Mouse (Mus musculus) frontal cortex, postnatal 10 days (tissue): ENCODE results near the gene Abhd2.
"Not testable (repeated sequence)": the region's sequence is repeated elsewhere in the genome, so short reads cannot be mapped to it uniquely, and the experiment has no call there.

Experiments
- DNase-seq, 2 experiments: peaks; one replicate each; pipeline ENCODE4 v3.0.0; 2022; ENCODE audit warnings: low spot score in 2 of 2, mixed read lengths in 1 of 2

The Abhd2 gene

DNA sequence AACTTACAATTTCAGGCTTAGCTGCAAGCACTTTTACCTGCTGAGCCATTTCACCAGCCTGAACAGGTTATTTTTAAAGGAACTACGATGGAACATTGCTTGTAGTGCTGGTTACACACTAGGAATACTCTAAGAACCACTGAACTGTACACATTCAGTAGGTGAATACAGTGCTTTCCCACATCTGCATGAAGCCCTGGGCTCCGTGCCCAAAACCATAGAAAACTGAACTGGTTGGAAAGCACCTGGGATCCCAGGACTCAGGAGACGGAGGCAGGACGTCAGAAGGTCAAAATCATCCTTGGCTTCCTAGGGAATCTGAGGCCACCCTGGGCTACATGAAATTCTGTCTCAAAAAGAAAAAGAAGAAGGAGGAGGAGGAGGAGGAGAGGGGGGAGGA is 6.8 kb upstream of the Abhd2 start:
- DNase-seq, result no peak

DNA sequence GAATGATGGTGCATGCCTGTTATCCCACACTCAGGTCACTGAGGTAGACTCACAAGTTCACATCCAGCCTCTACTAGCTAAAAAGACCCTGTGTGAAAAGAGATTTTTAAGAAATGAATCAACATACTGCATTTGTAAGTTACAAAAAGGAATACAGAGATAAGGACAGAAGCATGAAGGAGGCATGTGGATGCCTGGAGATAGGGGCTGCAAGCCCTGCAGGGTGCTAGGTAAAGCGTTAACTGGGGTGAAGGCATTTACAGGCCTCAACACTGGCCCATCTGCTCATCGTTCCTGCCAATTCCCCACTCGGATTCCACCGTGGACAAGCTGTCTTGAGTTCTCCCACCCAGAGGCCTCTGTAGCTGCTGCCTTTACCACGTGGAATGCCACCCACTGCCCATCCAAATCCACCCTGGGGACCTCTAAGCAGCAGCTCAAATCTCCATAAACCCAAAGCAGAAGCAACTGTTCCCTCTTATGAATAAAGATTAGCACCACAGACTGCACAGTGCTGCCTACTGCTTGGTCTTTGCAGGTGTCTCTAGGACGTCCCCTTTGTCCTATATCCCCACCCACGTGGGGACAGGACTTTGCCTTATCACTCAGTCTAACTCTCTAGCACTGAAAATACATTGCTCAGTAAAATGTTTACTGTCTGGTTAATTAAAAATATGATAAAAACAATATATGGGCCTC is 5.2 kb upstream of the Abhd2 start:
- no peak for DNase-seq

DNA sequence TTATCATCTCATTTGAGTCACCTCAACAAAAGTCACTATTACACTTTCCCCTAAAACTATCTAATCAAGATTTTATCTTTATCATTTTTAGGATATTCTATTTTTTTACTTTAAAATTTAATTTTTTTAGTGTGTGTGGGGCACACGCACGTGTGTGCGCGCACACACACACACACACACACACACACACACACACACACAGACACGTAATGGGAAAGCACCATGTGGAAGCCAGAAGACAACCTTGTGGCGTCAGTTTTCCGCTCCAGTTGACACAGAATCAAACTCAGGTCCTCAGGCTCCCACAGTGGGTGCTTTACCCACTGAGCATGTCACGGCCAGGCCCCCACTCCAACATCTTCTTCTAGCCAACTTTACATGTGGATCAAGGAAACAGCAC is 4.1 kb upstream of the Abhd2 start:
- DNase-seq, result no peak

DNA sequence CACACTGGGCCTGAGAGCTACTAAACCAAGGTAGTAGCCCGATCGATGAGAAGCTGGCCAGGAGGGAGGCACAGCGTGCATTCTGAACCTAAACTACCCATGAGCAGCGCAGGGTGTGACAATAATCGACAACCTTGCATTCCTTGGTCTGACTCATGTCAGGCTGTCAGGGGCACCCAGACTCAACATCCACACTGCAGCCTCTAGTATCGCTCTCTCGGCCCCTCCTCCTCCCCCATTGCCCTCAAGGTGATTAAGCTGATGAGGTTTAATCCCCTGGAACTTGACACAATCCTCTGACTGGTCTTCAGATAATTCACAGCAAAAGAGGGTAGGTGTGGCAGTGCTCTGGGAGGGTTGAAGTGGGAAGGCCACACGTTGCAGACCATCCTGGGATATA is 3.6 kb upstream of the Abhd2 start:
- DNase-seq, result no peak

DNA sequence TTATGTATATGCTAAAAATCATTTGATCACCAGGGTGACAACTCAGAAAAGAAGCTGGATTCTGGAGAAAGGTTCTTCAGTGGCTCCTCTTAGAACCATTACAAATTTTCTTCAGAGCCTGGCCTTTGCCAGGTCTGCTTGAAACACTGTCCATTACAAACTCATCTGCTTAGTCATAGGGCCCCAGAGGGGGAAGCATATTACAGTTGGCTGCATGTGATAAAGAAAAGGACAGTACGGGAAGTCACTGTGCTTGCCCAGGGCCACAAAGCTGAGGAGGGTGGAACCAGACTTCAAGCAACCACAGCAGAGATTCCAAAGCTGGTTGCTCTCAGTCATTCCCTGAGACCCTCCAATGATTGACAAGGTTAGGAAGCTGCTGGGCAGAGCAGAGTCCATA is 3.1 kb upstream of the Abhd2 start:
- no peak for DNase-seq

DNA sequence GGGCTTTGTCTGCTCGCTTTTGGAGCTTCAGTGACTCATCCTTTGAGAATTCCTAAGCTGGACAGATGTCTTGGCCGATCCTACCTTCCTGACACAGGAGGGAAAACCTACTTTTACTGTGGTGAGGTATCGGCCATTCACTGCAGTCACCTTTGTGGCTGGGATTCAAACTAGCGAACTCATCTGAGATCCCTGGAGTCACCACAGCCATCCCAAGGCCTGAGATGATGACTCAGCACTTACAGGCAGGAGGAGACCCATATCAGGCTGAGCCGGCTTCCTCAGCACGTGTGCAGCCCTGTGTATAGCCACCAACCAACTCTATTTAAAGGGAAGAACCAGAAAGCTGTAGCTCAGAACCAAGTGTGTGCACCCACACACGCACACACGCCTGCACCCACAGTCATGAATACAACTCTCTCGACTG is 2.0 kb upstream of the Abhd2 start:
- peak in 1 of 2 experiments; percentile 64 for DNase-seq

DNA sequence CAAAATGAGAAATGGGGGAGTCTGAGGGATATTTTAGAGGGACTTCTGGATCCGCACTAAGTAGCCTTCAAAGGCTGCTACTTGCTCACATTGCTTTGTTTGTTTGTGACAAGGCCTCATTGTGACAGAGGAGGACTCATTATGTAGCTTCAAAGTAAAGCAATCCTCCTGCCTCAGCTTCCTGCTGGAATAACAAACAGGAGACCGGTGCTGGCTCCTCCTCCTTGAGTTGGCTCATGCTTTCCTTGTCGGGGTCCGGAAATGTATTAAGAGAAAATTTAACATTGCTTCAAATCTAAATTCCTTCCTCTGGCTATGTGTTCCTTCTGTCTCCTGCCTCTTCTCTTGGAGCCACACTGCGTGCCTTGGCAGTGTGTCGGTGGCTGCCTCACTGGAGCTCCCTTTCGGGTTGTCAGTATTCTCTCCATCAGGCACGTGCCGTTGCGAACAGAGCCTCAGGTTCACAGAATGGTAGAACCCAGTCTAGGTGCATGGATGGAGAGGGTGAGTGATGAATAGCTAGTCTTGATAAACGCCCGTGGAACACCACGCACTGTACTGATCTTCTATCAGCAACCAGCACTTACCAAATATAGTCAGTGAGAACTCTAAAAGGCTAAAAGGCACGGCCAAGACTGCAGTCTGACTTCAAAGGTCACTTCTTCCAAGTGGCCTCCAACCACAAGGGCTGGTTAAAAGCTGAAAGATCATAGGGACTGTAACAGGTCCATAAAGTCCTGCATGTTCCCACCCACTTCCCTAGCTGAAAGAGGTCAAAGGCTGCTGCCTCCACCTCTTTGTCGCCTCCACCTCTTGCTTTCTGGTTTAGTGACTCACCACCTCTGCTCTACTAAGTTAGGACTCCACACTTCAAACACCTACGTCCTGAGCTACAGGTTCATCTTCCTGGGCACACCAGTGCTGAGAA is 874 bp upstream of the Abhd2 start:
- DNase-seq, result no peak

DNA sequence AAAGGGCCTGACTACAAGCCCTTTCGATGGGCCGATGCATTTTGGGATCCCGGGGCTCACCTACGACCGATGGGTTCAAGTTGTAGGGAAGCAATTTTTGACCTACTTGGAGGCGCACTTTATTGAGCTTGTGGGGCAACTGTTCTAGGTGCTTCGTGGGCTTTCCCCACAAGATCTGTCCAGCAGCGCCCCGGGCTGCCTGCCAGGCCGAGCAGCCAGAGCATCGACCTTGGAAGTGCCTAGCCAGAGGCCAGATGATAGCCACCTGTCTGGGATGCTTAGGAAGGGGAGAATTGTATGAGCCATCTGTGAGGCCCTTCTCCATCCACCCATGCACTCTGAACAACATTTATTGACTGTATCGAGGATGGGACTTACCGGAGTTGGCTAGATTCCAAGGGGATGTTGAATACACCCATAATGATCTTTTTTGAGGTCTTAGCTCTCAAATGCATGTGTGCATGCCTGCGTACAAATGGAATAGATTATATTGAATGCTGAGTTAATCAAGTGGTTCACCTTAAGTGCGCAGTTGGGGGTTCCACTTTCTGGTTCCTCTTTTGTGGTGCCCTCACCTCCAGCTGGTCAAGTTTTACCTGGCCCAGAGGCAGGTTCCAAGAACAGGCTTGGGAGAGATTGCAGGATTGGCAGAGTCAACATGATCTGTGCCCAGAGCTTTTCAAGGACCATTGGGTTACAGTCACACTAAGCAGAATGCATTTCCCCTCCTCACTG is 906 bp downstream of the Abhd2 start:
- peak in 1 of 2 experiments; percentile 43 for DNase-seq

DNA sequence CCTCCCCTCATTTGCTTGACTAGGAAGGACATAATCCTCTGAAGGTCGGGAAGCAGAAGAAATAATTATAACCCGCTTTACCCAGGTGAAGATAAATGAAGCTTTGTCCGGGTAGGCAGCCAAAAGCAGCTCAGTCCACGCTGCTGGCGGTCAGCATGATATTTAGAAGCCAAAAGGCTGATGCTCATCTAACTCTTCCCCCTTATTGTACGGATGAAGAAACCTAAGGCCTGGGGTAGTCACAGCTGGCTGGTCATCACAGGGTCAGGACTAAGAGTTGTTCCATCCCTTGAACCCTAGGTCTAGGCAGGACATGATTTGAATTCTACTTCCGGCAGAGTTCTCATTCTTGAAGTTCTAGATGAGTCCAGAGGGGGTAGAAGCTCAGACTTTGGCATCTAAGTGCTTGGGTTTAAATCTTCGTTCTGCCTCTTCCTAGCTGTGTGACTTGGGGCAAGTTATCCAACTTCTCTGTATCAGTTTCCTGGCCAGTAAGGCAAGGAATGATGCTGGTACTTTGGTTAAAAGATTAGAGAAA is 1.5 kb downstream of the Abhd2 start:
- no peak for DNase-seq

DNA sequence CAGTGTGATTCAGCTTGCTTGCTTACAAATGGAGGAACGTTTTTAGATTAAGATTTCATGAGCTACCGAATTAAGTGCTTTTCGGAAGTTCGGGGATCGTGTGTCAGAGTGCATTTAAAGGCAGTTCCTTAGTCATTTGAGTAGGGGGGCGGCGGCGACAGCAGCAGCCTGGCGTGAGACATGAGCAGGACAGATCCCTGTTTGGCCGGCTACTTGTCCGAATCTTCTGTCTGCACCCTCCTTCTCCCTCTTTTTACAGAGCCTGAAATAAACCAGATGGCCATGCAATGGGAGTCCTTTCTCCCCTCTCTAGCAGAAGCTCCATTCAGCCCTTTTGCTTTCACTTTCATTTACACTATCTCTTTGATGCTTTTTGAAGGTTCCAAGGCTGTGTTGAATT is 2.3 kb downstream of the Abhd2 start:
- no peak for DNase-seq

DNA sequence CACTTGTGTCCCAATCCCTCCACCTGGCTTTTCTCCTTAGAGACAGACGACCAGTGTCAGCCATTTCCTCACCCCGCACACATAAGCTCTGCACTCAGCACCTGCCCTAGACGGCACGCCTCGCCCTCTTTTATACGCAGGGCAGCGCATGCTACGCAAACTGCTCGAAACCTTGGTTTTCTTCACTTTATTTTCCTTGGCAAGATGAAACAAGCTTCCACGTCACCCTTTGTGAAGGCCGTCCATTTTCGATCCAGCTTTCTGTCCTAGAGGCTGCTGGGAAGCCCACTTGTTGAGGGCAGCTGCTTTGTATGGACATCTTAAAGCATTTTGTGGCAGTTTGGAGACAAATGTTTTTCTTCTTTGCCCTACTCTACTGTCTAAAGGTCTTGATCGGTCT is 5.4 kb downstream of the Abhd2 start:
- no peak for DNase-seq

DNA sequence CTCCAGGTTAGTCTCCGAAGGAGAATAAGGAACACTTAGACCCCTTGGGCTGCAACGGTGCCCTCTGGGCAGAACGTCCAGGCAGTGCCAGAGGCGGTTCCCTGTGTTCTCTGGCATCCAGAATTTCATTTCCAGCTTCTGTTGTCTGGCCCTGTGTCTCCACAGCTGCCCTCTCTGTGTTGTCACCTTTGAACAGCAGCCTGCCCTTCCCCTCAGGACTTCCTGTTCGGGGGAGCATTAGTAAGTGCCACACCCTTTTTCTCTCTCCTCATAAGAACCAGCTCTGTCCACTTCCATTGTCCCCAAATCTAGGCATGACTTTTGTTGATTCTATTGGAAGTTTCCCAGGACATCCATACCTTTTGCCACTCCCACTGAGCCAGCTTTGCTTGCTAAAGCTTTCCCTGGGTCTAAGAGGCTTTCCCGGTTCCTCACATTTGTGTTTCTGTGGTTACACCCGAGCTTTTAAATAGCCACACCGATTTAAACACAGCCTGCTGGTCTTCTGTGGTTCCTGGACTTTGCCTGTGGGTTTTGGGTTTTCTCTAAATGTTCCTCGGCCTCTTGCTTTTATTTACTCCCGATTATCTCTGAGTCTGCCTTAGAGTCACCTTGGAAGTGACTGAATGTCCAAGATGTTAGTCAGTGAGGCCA is 6.5 kb downstream of the Abhd2 start:
- no peak for DNase-seq

DNA sequence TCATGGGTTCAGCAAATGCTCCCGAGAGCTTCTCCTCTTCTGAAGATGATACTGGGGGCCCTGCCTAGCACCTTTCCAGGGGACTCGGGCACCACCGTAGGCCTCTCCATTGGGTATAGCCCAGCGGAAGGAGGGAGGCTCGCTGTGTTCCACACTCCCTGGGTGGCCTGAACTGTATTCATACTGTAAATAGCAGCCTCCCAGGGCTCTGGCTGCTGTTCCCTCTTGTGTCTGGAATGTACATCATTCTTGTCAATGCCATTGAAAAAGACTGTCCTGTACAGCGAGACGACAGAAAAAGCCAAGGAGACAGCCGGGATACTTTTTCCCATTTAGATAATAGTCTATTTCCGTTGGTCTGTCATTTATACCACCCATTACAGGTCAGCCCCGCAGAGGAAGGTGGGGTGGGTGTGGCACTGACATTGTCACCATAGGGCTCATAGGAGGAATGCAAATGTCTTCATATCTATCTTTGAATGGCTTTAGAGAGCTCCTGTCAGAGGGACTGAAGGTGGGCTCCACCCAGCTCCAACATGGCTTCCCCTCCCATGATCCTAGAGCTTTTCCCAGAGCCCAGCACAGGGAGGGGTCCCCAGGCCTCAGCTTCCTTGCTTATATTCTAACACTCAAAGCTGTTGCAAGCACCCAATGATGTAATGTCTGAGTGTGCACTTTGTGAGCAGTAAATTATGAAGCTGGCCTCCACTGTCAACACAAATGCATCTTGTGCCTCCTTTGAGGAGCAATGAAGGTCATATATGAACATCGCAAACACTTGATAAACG is 10.1 kb downstream of the Abhd2 start:
- DNase-seq, result no peak

DNA sequence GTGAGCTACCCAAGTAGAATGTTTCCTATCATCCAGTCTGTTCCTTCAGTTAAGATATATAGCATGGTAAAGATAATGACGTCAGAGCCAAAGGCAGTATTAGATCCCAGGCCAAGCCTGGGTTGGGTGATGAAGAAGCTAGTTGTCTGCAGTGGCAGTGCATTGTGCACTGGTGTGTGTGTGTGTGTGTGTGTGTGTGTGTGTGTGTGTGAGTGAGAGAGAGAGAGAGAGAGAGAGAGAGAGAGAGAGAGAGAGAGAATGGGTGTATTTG is 10.6 kb downstream of the Abhd2 start:
- DNase-seq, result not testable (repeated sequence)

DNA sequence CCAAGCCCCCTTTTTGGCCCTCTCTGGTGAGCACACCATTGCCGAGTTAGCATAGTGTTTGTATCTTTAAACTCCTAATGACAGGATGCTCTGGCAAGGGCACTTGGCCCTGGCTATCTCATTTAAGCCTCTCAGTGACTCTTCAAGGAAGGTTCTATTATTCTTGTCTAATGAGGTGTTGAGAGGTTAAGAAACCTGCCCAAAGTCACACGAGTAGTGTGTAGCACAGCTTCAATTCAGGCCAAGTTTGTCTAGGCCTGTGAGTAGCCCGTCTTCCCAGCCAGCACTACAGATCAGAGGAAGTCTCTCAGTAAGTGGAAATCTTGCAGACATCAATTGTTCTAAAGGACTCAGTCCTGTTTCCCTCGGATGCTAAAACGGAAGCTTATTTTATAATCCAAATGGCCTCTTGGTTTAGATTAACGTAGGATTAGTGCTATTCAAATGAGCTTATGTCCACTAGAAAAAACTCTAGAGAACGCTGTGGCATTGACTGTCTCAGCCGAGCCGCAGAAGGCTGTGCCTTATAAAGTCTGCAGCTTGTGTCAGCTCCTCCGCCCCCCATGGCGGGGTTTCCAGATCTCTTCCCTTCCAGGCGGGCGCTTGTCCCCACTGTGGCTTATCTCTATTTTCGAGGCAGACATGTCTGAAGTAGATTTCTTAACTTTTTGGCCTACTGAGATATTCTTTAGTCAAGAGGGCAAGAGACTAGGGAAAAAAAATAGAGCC is 11.3 kb downstream of the Abhd2 start:
- DNase-seq, result no peak

DNA sequence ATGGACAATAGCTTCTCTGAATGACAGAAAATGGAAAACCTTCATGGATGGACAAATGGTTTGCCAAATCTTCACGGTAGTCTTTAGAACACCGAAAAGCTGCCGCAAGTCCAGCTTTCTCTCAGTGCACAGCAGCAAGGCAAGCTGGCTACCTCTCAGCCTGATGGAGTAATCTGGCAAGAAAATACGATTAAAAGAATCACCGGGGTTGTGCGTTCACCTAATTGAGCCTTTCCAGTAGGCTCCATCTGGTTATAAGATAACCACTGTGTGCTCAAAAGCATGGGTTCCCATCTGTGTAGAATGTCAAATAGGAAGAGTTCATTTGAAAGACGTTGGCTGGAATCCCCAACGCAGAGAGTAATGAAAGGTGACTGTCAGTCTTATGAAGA is 11.9 kb downstream of the Abhd2 start:
- no peak for DNase-seq

DNA sequence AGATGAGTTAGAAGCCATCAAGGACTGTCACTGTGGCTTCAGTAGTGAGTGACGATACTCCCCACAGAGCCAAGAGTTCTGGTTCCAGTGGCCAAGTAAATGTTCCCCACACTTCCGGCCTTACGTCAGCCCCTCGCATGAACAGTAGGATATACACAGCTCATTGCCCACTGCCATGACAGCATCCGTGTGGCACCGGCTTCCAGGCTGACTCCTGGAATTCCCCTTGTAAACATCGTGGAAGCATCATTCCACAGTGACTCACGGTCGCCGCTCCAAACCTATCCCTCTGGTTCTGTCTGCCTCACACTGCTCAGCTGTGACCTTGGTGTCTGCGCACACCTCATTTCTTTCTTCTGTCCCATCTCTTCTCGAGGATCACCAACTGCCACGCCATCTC is 12.4 kb downstream of the Abhd2 start:
- no peak for DNase-seq

DNA sequence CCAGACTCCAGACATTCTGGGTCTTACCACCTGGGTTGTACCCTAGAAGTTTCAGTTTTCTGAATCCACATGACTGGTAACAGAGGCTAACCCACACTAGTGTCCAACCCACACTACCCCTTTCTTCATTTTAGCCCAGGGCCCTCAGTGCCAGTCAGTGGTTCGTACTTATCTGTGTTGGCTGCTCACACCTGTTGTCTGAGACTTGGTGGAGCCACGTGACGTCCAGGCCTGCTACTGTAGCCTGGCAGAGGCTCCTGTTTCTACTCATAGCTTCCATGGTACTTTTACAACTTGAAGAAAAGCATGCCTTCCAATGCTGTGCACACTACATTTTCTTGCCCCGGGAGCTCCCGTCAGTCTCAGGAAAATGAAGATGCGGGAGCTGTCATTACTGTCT is 14.2 kb downstream of the Abhd2 start:
- no peak for DNase-seq

DNA sequence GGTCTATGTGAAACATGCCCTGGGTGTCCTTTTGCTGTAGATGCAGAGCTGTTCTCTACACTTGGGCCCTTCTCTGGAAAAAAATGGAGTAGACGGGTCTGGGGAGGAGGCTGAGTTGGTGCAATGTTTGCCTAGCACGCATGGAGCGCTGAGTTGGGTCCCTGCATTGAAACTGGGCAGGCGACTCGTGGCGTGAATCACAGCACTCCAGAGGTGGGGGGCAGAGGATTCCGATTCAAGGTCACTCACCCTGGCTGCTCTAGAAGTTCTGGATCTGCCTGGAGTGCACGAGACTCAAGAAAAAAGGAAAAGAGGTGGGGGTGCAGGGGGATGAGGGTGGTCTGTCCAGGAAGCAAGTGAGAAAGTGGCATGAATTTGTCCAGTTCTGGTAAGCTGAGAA is 14.9 kb downstream of the Abhd2 start:
- DNase-seq, result no peak

DNA sequence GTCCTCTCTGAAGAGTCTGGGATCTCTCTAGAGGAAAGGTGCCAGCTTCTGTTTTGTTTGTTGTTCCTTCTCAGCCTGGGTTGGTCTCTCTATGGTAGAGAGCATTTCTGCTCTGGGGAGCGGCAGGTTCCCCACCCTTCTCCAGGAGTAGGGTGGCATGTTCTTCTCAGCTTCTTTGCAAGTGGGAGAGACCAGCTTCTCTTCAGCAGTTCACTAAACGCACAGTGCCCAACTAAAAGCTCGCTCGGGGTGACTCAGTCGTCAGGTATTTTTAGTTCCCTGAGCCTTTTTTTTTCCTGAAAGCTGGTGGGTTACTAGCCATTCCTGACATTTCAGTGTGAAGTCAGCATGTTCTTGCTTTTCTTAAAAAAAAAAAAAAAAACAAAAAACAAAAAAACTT is 15.4 kb downstream of the Abhd2 start:
- DNase-seq, result no peak
